Comparison of ENCODE assay signal across 12 mouse cellular contexts in the genomic region with DNA sequence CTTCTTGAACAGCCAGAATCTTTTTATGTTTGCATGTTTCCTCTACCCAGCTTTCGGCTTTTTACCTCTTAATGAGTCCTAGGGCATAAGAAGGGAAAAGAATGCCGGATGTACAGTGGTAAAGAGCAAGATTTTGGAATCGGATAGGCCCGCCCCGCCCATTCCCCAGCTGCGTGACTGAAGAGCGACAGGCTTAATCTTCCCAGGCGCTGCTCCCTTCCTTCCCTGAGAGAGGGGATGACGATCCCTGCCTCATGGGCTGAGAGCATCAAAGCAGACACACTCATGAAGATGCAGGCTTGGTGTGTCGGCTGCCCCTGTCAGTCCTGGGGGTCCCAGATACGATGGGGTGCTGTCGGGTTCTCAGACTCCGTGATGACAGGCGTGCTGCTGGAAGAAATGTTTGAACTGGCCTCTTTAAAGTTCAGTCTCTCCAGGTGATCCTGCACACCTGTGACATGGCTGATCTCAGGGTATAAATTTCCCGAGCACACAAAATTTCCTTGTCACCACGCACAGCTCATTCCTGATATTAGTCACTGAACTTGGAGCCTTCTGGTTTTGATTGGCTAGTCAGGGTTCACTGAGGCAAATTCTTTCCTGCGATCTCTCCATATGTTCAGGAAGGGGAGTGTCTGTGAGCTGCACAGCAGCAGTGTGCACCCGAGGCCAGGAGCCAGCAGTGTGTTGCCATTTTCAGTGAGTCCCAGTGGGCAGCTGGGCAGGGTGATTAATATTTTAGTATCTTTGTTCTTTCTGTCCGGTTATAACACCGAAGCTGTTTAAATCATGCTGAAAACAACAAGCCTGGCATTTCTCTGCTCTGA.
DNase-seq lines count a peak whose midpoint lies in the region; ATAC-seq and TF ChIP-seq lines count a peak whose summit lies in the region.
"Had no signal": no experiment of that assay in that cellular context is flagged by ENCODE, and none has a peak within 500 bp of the region (broad histone marks: within the 10 kb centered on the region; RNA-seq: fewer than 3 reads in every experiment).

No protein-coding gene starts in this region.

- peaks cover 12% of the 10 kb centered on the region for H3K4me1 ChIP-seq in hindbrain, embryonic 13.5 days (replicated peaks)
- H3K4me1 ChIP-seq in hindbrain, embryonic 11.5 days (replicated peaks; ENCODE audit: control insufficient read depth, insufficient read depth, low read length): no peaks in the 10 kb centered on the region
- no peaks in the 10 kb centered on the region; the same call in 1 of the 2 replicates for H3K4me1 ChIP-seq in lung, postnatal 0 days (ENCODE audit: insufficient read depth, low read depth, low read length)
- peaks cover 8% of the 10 kb centered on the region; the same call in 1 of the 2 replicates for H3K4me1 ChIP-seq in embryonic facial prominence, embryonic 11.5 days (ENCODE audit: control insufficient read depth, insufficient read depth, low read length)
- H3K4me1 ChIP-seq in limb, embryonic 13.5 days: peaks cover 28% of the 10 kb centered on the region
- H3K4me1 ChIP-seq: forebrain, embryonic 15.5 days; heart, embryonic 12.5 days had no signal

- no peaks in the 10 kb centered on the region for H3K9me3 ChIP-seq in hindbrain, embryonic 13.5 days
- no peaks in the 10 kb centered on the region for H3K9me3 ChIP-seq in hindbrain, embryonic 11.5 days (ENCODE audit: control insufficient read depth, low read length)
- H3K9me3 ChIP-seq in lung, postnatal 0 days (ENCODE audit: low read length): no peaks in the 10 kb centered on the region
- H3K9me3 ChIP-seq in embryonic facial prominence, embryonic 11.5 days (replicated peaks; ENCODE audit: control insufficient read depth, low read length): no peaks in the 10 kb centered on the region
- H3K9me3 ChIP-seq in limb, embryonic 13.5 days: no peaks in the 10 kb centered on the region
- H3K9me3 ChIP-seq: forebrain, embryonic 15.5 days; heart, embryonic 12.5 days had no signal

- TF ChIP-seq CTCF in lung, postnatal 0 days (IDR thresholded peaks at IDR 0.05): no peak

- no peak overlapping the region for H3K4me2 ChIP-seq in hindbrain, embryonic 13.5 days
- H3K4me2 ChIP-seq in hindbrain, embryonic 11.5 days (replicated peaks; ENCODE audit: low read depth, low read length): no peak overlapping the region
- no peak overlapping the region for H3K4me2 ChIP-seq in lung, postnatal 0 days (replicated peaks; ENCODE audit: low read depth, low read length)
- H3K4me2 ChIP-seq in embryonic facial prominence, embryonic 11.5 days (ENCODE audit: low read depth, low read length): no peak overlapping the region
- peak overlapping the region; percentile 21 for H3K4me2 ChIP-seq in limb, embryonic 13.5 days (replicated peaks)
- H3K4me2 ChIP-seq: forebrain, embryonic 15.5 days; heart, embryonic 12.5 days had no signal

- H3K27me3 ChIP-seq in hindbrain, embryonic 13.5 days: 0 out of 2 replicates have a peak, but pooled peaks cover 5% of the 10 kb centered on the region
- H3K27me3 ChIP-seq in hindbrain, embryonic 11.5 days (ENCODE audit: control insufficient read depth, insufficient read depth, low read length): no peaks in the 10 kb centered on the region
- H3K27me3 ChIP-seq in lung, postnatal 0 days (replicated peaks; ENCODE audit: insufficient read depth, low read length): no peaks in the 10 kb centered on the region
- no peaks in the 10 kb centered on the region for H3K27me3 ChIP-seq in embryonic facial prominence, embryonic 11.5 days (ENCODE audit: control insufficient read depth, insufficient read depth, low read length)
- H3K27me3 ChIP-seq in limb, embryonic 13.5 days: no peaks in the 10 kb centered on the region
- H3K27me3 ChIP-seq: forebrain, embryonic 15.5 days; heart, embryonic 12.5 days had no signal

- no peak overlapping the region for H3K4me3 ChIP-seq in hindbrain, embryonic 13.5 days
- H3K4me3 ChIP-seq in hindbrain, embryonic 11.5 days (ENCODE audit: low read depth, low read length): no peak overlapping the region
- H3K4me3 ChIP-seq in lung, postnatal 0 days (ENCODE audit: low read depth, low read length): no peak overlapping the region
- H3K4me3 ChIP-seq in embryonic facial prominence, embryonic 11.5 days (ENCODE audit: low read depth, low read length): no peak overlapping the region
- no peak overlapping the region for H3K4me3 ChIP-seq in limb, embryonic 13.5 days
- H3K4me3 ChIP-seq: forebrain, embryonic 15.5 days; heart, embryonic 12.5 days had no signal

- no peaks in the 10 kb centered on the region for H3K36me3 ChIP-seq in hindbrain, embryonic 13.5 days
- no peaks in the 10 kb centered on the region for H3K36me3 ChIP-seq in hindbrain, embryonic 11.5 days (ENCODE audit: control insufficient read depth, insufficient read depth, low read length)
- no peaks in the 10 kb centered on the region for H3K36me3 ChIP-seq in lung, postnatal 0 days (ENCODE audit: insufficient read depth, low read length)
- H3K36me3 ChIP-seq in embryonic facial prominence, embryonic 11.5 days (replicated peaks; ENCODE audit: control insufficient read depth, insufficient read depth, low read depth, low read length): no peaks in the 10 kb centered on the region
- no peaks in the 10 kb centered on the region for H3K36me3 ChIP-seq in limb, embryonic 13.5 days
- H3K36me3 ChIP-seq: forebrain, embryonic 15.5 days; heart, embryonic 12.5 days had no signal

- no peak for ATAC-seq in hindbrain, embryonic 13.5 days (ENCODE audit: low FRiP score)
- ATAC-seq in hindbrain, embryonic 11.5 days (ENCODE audit: low FRiP score): no peak
- ATAC-seq in lung, postnatal 0 days: no peak
- no peak for ATAC-seq in embryonic facial prominence, embryonic 11.5 days (replicated peaks; ENCODE audit: insufficient number of reproducible peaks, low FRiP score, low TSS enrichment, low read depth)
- peak; percentile 51; the same call in 1 of the 2 replicates for ATAC-seq in limb, embryonic 13.5 days (ENCODE audit: low FRiP score, low read depth)
- ATAC-seq: forebrain, embryonic 15.5 days had no signal

- H3K27ac ChIP-seq in hindbrain, embryonic 13.5 days: peak overlapping the region; percentile 30; the same call in 1 of the 2 replicates
- no peak overlapping the region for H3K27ac ChIP-seq in hindbrain, embryonic 11.5 days (ENCODE audit: low read depth, low read length)
- peak overlapping the region; percentile 23 for H3K27ac ChIP-seq in lung, postnatal 0 days (ENCODE audit: low read length)
- no peak overlapping the region for H3K27ac ChIP-seq in embryonic facial prominence, embryonic 11.5 days (replicated peaks; ENCODE audit: low read depth, low read length)
- H3K27ac ChIP-seq in limb, embryonic 13.5 days: no peak overlapping the region
- H3K27ac ChIP-seq: forebrain, embryonic 15.5 days had no signal

- no peak for TF ChIP-seq EP300 in lung, postnatal 0 days (IDR thresholded peaks at IDR 0.05)

- no peak for DNase-seq in hindbrain, embryonic 11.5 days (ENCODE audit: low spot score)
- DNase-seq in lung, postnatal 0 days (ENCODE audit: low spot score): no peak
- no peak for DNase-seq in lung, postnatal 14 days
- DNase-seq in embryonic facial prominence, embryonic 11.5 days (ENCODE audit: low spot score): peak; percentile 60
- no peak for DNase-seq in spleen, postnatal 36 days (ENCODE audit: low spot score in 2 of 2)
- DNase-seq in MN1 (ENCODE audit: low spot score): no peak
- DNase-seq: adrenal gland, postnatal 10 days; thymus, adult 2 months had no signal

- WGBS in hindbrain, embryonic 13.5 days: 70% methylated on average over 20 of the region's 20 CpGs
- WGBS in hindbrain, embryonic 11.5 days: 68% methylated on average over 20 of the region's 20 CpGs
- 55% methylated on average over 20 of the region's 20 CpGs for WGBS in lung, postnatal 0 days
- WGBS in embryonic facial prominence, embryonic 11.5 days: 58% methylated on average over 20 of the region's 20 CpGs
- 43% methylated on average over 20 of the region's 20 CpGs for WGBS in limb, embryonic 13.5 days

- no peak overlapping the region for H3K9ac ChIP-seq in hindbrain, embryonic 13.5 days
- no peak overlapping the region for H3K9ac ChIP-seq in hindbrain, embryonic 11.5 days (ENCODE audit: low read depth, low read length)
- H3K9ac ChIP-seq in lung, postnatal 0 days (replicated peaks; ENCODE audit: low read depth): no peak overlapping the region
- H3K9ac ChIP-seq in embryonic facial prominence, embryonic 11.5 days (replicated peaks; ENCODE audit: low read length): no peak overlapping the region
- no peak overlapping the region for H3K9ac ChIP-seq in limb, embryonic 13.5 days
- H3K9ac ChIP-seq: forebrain, embryonic 15.5 days; heart, embryonic 12.5 days had no signal

Comparison
In these comparisons a context has a peak if more than half of its experiments do, and no peak if none do; other contexts are left out.
1. H3K27ac ChIP-seq: peak in hindbrain, embryonic 13.5 days (single experiment) and lung, postnatal 0 days (single experiment); none in hindbrain, embryonic 11.5 days (single experiment), embryonic facial prominence, embryonic 11.5 days (single experiment) and limb, embryonic 13.5 days (single experiment).